Mouse (Mus musculus) kidney, adult 9 months (tissue): ENCODE measurements around the gene Gm17455.
A peak's percentile ranks its signal among the peaks of the same experiment; 100 is the strongest.

Source experiments
- DNase-seq: peaks from one replicate; pipeline ENCODE4 v3.0.0; 2022

Gene Gm17455

GRCm38 (mm10) chr10:60430001-60430400 lies 30.5 kb downstream of the Gm17455 start:
- no peak for DNase-seq

DNA sequence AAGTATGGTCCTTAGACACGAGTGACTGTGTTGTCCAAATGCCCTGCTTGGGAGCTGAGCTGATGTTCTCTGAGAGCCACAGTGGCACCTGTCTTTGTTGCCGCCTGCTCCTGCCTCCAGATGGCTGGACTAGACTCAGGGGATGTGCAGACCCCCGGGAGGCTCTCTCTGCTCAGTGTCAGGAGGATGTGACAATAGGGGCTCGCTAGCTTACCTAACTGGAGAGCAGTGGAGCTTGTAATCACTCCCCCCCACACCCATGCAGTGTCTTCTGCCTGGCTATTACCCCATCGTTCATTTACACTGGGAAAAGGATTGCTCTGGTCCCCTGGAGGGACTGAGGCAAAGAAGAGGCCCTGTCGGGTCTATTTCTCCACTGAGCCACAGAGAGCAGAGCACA lies 31.1 kb downstream of the Gm17455 start:
- no peak for DNase-seq

DNA sequence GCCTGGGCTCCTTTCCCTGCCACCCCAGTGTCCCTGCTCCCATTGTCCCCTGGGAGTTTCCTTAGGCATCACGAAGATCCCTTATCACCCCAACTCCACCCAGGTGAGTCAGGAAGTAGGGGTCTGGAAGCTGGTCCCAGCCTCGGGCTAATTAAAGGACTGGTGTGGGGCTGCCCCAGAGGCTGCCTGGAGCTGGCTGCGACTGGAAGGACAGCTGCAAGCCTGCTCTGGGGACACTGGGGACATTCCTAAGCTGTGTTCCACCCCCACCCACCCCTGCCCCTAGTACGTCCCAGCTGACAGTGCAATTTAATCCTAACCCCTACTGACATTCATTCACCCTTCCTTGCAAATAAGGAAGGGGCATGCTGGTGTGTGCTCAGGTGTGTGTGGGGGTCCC lies 33.2 kb downstream of the Gm17455 start:
- DNase-seq: no peak

DNA sequence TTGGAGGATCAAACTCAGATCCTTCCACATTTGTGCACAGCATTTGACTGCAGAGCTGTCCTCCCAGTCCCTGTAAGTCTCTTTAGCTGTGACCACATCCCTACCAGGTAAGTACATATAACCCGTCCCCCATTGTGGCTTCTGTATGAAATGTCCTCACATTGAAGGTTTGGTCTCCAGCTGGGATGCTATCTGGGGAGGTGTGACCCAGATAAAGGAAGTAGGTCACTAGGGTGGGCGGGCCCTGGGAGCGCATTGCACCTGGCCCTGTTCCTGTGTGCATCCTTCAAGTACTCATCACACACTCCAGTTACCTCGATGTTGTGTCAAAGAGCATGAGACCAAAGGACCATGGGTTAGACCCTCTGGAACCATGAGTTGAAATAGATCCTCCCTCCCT lies 42.8 kb downstream of the Gm17455 start:
- DNase-seq: no peak

DNA sequence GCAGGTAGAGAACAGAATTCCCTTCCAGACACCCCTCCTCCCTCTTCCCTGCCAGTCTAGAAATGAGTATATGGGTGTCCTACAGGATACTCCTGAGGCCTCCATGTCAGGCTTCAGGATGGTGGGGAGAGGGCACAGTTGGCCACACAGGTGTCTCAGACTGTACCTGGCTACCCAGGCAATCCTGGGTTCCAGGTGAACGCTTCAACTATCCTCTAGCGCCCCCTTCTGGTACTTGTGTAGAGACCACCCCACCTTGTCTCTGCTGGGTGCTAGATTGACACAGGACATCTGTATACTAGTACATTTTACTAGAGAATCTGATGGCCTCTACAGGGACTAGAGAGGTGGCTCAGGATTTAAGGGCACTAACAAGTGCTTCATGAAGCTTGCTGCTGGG lies 43.6 kb downstream of the Gm17455 start:
- DNase-seq: no peak

DNA sequence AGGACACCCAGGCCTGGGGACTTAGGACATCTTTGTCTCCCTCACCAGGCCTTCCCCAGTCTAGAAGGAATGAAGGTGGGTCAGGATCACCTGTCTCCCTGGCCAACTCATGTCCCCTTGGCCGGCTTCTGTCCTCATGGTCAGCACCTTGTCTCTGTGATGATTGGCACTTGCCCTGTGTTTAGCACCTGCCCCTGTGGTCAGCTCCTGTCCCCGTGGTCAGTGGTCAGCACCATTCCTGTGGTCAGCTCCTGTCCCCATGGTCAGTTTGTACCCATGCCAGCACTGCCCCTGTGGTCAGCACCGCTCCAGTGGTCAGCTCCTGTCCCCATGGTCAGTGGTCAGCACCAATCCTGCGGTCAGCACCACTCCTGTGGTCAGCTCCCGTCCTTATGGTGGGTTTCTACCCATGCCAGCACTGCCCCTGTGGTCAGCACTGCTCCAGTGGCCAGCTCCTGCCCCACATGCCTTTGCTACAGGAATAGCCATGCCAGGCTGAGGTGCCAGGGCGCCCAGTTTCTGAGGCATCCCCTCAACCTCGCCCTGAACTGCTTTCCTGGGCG lies 45.6 kb downstream of the Gm17455 start:
- DNase-seq: peak; percentile 28

GRCm38 (mm10) chr10:60447186-60447585 lies 47.7 kb downstream of the Gm17455 start:
- DNase-seq: no peak
